Mouse (Mus musculus) midbrain, postnatal 0 days (tissue): ENCODE data around the gene Hjurp. TPM values are rescaled to one million over a fixed set of nuclear protein-coding genes. Genes with fewer than 3 reads are reported as not detected.

ENCODE experiments used
- ATAC-seq: fragments of 200-750 bp; cut with Nextera tagmentation; 2 replicates; pipeline ENCODE4 v1.8.0; 2017; ENCODE audit warnings: moderate number of reproducible peaks, mild to moderate bottlenecking, moderate TSS enrichment, moderate library complexity; ENCODE audit not compliant: low FRiP score
- DNase-seq: peaks from one replicate; pipeline ENCODE4 v3.0.0-alpha.2; 2015; ENCODE audit warnings: low spot score
- H3K27ac ChIP-seq: fragments of 300-500 bp; sonication (generic); 2 replicates; pipeline ENCODE4 v1.5.1; 2014; ENCODE audit warnings: low read depth, mild to moderate bottlenecking, low read length, mixed read lengths
- H3K27me3 ChIP-seq: fragments of 300-500 bp; sonication (generic); 2 replicates; pipeline ENCODE4 v1.6.1; 2014; ENCODE audit warnings: low read length, control low read depth, mixed read lengths; ENCODE audit not compliant: insufficient read depth
- H3K36me3 ChIP-seq: fragments of 300-500 bp; sonication (generic); 2 replicates; pipeline ENCODE4 v1.6.1; 2014; ENCODE audit warnings: low read length, control low read depth, mixed read lengths; ENCODE audit not compliant: insufficient read depth
- H3K4me1 ChIP-seq: fragments of 300-500 bp; sonication (generic); 2 replicates; pipeline ENCODE4 v1.6.1; 2014; ENCODE audit warnings: mild to moderate bottlenecking, control low read depth, antibody characterized with exemption, low read length, mixed read lengths; ENCODE audit not compliant: insufficient read depth
- H3K4me2 ChIP-seq: fragments of 300-500 bp; sonication (generic); 2 replicates; pipeline ENCODE4 v1.6.1; 2014; ENCODE audit warnings: low read depth, mild to moderate bottlenecking, low read length, mixed read lengths; ENCODE audit not compliant: poor library complexity, severe bottlenecking
- H3K4me3 ChIP-seq: fragments of 300-500 bp; sonication (generic); 2 replicates; pipeline ENCODE4 v1.5.1; 2014; ENCODE audit warnings: low read depth, mild to moderate bottlenecking, low read length, moderate library complexity
- H3K9ac ChIP-seq: fragments of 300-500 bp; sonication (generic); replicated peaks from 2 replicates; pipeline ENCODE4 v1.6.1; 2014; ENCODE audit warnings: mild to moderate bottlenecking, low read length, moderate library complexity, mixed read lengths; ENCODE audit not compliant: poor library complexity, severe bottlenecking
- H3K9me3 ChIP-seq: fragments of 300-500 bp; sonication (generic); 2 replicates; pipeline ENCODE4 v1.6.1; 2016; ENCODE audit warnings: low read length, control low read depth
- CTCF ChIP-seq: IDR thresholded peaks from 2 replicates; pipeline ENCODE4 v1.5.1; 2016; ENCODE audit warnings: antibody characterized with exemption, mild to moderate bottlenecking
- WGBS: fragments of 180-500 bp; shearing (Covaris S2); extraction: QIAGEN DNeasy Blood & Tissue Kit; methylation state at CpG from one replicate; pipeline ENCODE4 v1.1.7; 2014; 5-methylcytosine and 5-hydroxymethylcytosine counted together
- polyA plus RNA-seq: library from polyadenylated mRNA; unstranded; fragments of >200 nt; fragmentation: Nextera tagmentation; extraction: Ambion mirVana; gene quantifications from 2 replicates; pipeline ENCODE4 v1.2.1, GENCODE M21; 2015
- total RNA-seq: library from RNA; depleted of rRNA; stranded (reverse); fragments of >200 nt; gene quantifications from 2 replicates; pipeline ENCODE4 v1.2.3, GENCODE M21; 2014

Gene Hjurp
- total and polyA plus RNA-seq, 2 experiments from 2014 or later, result 45.9 to 88.0 TPM

DNA sequence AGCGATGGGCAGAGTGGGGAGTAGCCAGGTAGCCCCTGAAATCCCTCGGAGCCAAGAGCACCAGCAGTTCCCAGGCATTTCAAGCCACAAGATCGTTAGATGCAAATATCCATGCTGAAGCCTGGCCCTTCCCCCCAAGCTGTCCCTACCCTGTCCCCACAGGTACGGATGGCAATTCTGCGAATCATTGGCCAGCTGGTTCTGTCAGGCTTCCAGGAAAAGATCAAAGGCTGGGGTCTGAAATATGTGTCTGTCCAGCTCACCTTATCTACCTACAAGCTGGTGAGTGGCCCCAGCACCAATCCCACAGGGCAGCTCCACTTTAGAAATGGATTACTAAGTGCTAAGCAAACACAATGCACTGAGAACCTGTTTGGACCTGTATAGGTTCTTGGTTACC lies 40.1 kb downstream of the Hjurp start:
- Histone ChIP-seq H3K4me1 (no peaks in the 10 kb centered on the region), H3K9me3 (peaks cover 97% of the 10 kb centered on the region), H3K36me3 (no peaks in the 10 kb centered on the region), H3K27me3 (no peaks in the 10 kb centered on the region), H3K9ac (no peak overlapping the region), H3K27ac (no peak overlapping the region), H3K4me2 (no peak overlapping the region), H3K4me3 (no peak overlapping the region)
- WGBS, result 76% methylated on average over 5 of the region's 5 CpGs
- no peak for DNase-seq
- no peak for ATAC-seq
- TF ChIP-seq CTCF, result no peak

DNA sequence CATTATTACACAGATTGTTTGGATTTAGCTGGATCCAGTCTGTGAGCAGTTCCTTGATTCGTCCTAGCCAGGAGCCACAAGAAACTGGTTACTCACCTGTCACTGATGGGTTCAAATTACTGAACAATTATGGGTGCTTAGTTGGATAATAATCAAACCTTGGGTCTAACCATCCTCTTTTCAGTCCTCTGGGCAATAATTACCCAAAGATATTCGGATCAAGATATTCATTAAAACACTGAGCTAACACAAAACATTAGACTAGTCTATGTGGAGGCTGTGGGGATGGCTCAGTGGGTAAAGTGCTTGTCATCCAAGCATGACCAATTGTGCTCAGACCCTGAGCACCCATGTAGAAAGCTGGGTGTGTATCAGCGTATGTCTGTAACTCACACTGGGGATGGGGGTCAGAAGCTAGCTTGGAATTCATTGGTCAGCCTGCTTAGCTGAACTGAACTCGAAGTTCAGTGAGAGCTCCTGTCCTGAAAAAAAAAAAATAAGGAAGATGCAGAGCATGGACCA lies 41.5 kb downstream of the Hjurp start:
- no peak overlapping the region for H3K4me2 ChIP-seq
- H3K9ac ChIP-seq, result no peak overlapping the region
- WGBS, result 60% methylated on average over 4 of the region's 4 CpGs
- H3K4me3 ChIP-seq, result no peak overlapping the region
- no peaks in the 10 kb centered on the region for H3K27me3 ChIP-seq
- H3K36me3 ChIP-seq, result no peaks in the 10 kb centered on the region
- DNase-seq (no peak), ATAC-seq (no peak)
- TF ChIP-seq CTCF, result no peak
- no peak overlapping the region for H3K27ac ChIP-seq
- peaks cover 98% of the 10 kb centered on the region for H3K9me3 ChIP-seq
- no peaks in the 10 kb centered on the region for H3K4me1 ChIP-seq

DNA sequence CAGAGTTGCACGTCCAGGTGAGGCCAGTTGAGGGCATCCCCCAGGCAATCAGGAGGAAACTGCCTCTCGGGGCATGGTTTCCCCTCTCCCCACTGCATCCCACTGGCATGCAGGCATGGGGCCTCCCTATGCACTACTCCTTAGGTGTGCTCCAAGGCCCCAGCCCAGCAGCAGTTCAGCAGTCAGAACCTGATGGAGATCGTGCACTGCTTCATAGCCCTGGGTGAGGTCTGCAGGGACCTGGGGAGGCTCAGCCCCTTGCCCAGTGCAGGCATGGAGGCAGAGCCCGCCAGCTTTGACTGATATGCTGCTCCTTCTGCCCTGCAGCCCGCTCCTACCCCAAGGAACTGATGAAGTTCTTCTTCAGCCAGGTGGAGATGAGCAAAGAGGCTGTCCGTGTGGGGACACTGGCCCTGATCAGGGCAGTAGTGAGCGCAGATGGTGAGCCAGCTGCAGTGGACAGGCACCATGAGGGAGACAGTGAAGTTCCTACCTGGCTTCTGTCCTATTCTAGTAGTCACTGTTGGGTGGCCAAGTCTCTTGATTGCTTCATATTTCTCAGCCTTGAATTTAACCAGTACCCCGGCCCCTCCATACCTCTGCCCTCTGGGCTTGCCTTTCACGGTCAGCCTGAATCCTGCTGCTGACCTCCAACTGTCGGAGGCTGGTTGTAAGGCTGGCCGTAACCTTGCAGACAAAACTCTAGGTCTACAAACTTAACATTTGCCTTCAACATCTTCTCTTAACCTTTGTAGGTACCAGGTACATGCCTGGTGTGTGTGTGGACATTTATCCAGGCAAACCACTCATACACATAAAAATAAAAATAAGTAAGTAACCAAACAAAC lies 42.2 kb downstream of the Hjurp start:
- 63% methylated on average over 11 of the region's 11 CpGs for WGBS
- no peak overlapping the region for H3K9ac ChIP-seq
- DNase-seq (no peak), ATAC-seq (peak; percentile 11)
- no peak overlapping the region for H3K4me2 ChIP-seq
- H3K27ac ChIP-seq, result no peak overlapping the region
- peaks cover 98% of the 10 kb centered on the region for H3K9me3 ChIP-seq
- no peaks in the 10 kb centered on the region for H3K4me1 ChIP-seq
- H3K4me3 ChIP-seq, result no peak overlapping the region
- no peak for TF ChIP-seq CTCF
- no peaks in the 10 kb centered on the region for H3K36me3 ChIP-seq
- H3K27me3 ChIP-seq, result no peaks in the 10 kb centered on the region

DNA sequence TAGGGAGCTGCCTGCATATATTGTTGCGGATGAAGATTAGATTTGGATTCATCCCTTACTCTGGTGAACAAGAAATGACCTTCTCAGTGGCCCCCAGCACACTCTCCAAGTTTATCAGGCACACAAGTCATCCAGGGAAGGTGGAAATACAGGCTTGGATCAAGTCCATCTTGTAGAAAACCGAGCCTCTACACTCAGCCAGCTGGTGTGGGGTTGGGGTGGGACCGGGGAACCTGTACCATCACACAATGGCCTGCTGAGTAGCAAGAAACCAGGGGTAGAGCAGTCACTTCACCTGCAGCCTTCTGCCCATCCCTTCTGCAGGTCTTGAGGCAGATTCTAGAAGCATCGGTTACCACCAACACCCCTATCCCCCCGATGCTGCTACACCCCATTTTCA lies 42.8 kb downstream of the Hjurp start:
- 41% methylated on average over 5 of the region's 5 CpGs for WGBS
- Histone ChIP-seq H3K4me3 (no peak overlapping the region), H3K27me3 (no peaks in the 10 kb centered on the region), H3K4me1 (no peaks in the 10 kb centered on the region), H3K4me2 (no peak overlapping the region), H3K36me3 (no peaks in the 10 kb centered on the region), H3K9me3 (peaks cover 98% of the 10 kb centered on the region), H3K9ac (no peak overlapping the region), H3K27ac (no peak overlapping the region)
- TF ChIP-seq CTCF, result no peak
- DNase-seq, result no peak
- ATAC-seq, result no peak

DNA sequence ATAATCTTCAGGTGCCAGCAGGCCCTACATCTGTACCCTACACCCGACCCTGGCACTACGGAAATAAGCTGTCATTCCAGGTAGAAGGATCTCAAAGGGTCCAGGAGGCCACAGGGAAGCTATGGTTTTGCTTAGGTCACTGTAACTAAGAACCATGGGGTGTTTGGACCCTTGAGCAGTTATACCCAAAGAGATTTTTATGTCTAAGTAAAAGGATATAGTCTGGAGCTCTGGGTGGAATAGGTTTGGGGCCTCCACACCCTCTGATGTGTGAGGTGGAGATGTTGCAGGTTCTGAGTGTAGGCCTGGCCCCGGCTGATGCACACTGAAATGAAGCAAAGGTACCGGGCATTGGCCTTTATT lies 43.2 kb downstream of the Hjurp start:
- DNase-seq (no peak), ATAC-seq (no peak)
- Histone ChIP-seq H3K36me3 (no peaks in the 10 kb centered on the region), H3K4me3 (no peak overlapping the region), H3K27me3 (no peaks in the 10 kb centered on the region), H3K4me2 (no peak overlapping the region), H3K4me1 (no peaks in the 10 kb centered on the region), H3K9ac (no peak overlapping the region), H3K9me3 (peaks cover 98% of the 10 kb centered on the region), H3K27ac (no peak overlapping the region)
- no peak for TF ChIP-seq CTCF
- WGBS, result 62% methylated on average over 4 of the region's 4 CpGs

DNA sequence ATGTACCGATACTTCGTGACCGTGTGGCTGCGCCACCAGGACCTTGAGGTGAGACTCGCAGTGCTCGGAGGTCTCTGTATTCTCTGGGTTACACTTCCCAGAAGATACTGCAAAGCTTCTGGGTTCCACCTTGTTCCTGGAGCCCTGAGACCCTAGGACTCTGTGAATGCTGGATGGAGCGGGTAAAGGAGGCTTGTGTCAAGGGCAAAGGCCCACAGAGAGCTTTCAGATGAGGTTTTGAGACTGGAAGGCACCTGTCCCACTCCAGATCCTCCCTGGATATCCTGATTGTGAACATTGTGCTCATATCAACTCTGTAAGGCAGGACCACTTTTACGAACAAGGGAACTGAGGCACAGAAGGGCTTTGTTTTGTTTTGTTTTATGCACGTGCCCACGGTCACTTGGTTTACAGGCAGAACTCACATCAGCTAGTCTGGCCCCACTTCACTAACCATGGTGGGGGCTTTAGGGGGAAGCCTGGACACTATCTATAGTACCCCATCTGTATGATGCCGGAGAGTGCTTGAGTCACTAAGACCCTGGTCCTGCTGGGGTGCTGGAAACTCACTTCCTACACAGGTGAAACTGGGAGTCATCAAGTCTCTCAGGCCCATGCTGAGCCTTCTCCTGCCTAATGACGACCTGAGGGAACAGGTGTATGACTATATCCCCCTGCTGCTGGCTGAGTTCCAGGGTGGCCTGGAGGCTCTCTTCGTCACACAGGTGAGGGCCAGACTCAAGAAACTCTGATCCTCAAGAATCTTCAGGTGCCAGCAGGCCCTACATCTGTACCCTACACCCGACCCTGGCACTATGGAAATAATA lies 43.8 kb downstream of the Hjurp start:
- DNase-seq, result no peak
- WGBS, result 67% methylated on average over 14 of the region's 14 CpGs
- H3K9me3 ChIP-seq, result peaks cover 98% of the 10 kb centered on the region
- no peak for TF ChIP-seq CTCF
- no peaks in the 10 kb centered on the region for H3K4me1 ChIP-seq
- H3K27ac ChIP-seq, result no peak overlapping the region
- H3K27me3 ChIP-seq, result no peaks in the 10 kb centered on the region
- no peak overlapping the region for H3K4me3 ChIP-seq
- no peaks in the 10 kb centered on the region for H3K36me3 ChIP-seq
- ATAC-seq, result no peak
- no peak overlapping the region for H3K4me2 ChIP-seq
- no peak overlapping the region for H3K9ac ChIP-seq
